Mouse (Mus musculus) v-Abl transformed pro-B cells (cell line): ENCODE data around the gene Mgll.

ENCODE experiments used
- in situ Hi-C, 2 experiments: fragments of 400-800 bp; cut with MboI; formaldehyde crosslinking; loops; one replicate each; pipeline ENCODE4 v1.15.1; 2025; ENCODE audit not compliant: unreplicated experiment in 2 of 2

Gene Mgll

DNA sequence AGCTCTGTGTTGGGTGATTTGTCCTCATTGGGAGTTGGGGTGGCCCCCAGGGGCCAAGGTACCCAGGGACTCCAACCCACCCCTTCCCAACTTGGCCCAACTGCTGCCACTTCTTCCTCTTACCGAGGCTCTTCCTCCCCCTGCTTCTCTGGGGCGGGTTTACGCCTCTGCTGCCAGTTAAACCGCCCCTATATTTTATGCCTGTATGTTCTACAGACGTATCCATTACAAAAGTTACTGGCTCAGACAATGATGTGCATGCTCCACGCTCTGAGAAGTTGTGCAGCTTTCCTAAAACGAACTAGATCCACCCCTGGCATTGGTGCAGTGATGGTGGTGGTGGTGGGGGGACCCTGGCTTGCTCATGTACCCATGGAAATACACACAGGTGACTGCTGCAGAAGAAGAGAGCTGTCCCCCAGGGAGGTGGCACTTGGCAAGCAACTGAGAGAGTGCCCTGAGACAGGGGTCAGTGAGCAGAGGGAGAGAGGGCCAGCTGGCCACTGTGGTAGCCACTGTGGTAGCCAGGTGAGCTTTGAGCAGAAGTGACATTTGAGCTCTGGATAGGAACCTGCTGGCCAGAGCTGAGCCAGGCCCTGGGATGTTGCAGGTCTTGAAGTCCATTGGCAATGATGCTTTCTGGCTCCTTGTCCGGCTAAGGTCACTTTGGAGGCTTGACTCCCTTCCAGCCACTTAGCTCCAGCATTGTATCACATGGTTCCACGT, 18.2 kb downstream of the Mgll start:
- in situ Hi-C loops: no loop called here

DNA sequence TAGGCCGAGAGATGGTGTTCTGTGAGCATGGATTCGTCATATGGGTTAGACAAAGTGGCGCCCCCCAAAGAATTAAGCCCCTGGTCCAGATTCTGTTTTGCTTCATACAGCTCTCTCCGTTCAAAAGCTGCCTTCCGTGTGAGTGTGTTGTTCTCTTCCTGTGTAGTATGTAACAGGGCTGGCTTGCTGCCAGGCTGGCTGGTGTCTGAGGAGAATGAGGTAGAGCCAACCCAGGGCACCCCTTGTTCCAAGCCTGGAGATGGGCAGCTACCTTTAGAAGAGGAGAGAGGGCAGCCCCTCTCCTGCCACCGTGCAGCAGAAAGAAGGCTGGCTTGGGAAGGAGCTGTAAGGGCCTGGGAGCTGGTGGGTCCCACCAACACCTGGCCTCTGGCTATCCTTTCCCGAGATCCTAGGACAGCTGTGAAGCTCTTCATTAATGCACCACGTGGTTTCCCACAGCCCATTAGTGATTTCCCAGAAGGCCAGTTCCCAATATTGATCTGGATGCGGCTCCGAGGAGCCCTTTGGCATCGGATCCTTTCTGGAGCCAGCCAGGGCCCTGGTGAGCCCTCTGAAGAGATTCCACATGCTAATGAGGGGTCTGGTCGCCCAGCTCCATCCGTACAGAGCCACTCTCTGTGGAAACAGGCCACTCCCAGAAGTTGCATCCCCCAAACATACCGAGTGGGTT, 19.5 kb downstream of the Mgll start:
- in situ Hi-C loops: no loop called here

- in situ Hi-C loops: no loop called here
Measured at GRCm38 (mm10) chr6:88745027-88745426, 20.8 kb downstream of the Mgll start.

DNA sequence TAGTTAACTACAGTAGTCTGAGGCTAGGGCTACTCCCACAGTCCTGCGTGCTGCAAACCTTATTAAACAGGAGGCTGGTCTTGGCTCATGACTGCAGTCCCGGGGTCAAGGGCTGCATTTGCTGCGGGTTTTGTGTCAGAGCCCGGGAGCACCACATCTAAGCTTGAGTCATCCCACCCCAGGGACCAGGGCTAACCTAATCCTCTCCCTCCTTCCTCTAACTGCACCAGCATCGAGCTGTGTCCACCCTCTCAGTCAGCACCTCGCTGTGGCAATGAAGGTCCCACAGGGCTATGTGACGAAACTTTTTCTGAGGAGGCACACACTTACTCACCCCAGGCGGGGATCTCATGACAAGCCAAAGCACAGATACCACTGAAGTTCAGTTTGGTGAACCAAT, 22.1 kb downstream of the Mgll start:
- in situ Hi-C loops: no loop called here

DNA sequence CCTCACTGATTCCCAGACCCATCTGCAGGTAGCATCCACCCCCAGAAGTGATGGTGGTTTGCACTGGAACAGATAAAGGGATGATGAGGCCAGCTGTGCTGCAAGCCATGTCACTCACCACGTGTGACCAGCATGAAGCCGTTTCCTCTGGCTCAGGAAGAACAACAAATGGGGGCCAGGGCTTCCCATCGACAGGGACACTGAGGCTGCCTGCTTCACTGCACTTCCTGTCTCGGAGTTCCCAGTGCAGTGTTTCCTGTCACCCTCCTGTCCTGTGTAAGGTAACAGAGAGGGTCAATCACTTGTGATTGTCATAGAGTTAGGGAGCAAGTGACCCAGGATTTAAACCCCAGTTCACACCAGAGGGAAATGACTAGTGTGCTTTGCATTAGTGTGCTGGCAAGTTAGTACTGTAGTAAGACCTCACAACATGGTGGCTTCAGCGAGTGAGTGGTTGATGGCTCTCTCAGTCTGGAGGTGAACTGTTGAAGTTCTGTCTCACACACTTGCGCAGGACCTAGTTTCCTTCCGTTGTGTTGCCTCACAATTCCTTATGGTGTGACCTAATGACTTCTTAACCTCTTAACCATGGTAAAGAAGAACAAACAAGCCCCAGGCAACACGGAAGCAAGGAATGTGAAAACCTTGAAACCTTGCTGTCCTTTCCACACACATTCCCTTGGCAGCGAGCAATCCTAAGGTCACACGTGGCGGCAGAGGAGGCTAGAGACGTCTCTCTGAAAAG, 23.3 kb downstream of the Mgll start:
- in situ Hi-C loops: no loop called here

- in situ Hi-C loops: no loop called here
Measured at GRCm38 (mm10) chr6:88750884-88751283, 26.7 kb downstream of the Mgll start.

DNA sequence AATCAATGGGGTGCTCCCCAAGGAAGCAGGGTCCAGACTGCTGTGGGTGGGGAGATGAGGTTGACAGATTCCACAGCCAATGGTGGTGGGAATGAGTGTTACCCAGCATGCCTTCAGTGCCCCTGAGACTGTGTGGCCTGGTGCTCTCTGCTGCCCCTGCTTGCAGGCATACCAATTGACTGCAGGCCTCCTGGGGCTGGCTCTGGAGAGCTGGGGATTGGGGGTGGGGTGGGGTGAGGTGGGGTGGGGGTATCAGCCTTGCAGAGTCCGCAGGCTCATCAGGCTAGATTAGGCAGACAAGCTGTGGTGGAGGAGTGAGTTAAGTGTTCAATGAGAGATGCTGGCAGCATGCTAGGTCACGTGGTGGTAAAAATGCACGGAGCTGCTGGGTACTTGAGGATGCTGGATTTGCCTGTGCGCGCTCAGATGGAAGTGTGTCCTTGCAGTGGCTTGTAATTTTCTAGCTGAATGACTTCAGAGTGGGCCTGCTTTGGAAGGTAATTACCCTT, 28.6 kb downstream of the Mgll start:
- in situ Hi-C loops: no loop called here

DNA sequence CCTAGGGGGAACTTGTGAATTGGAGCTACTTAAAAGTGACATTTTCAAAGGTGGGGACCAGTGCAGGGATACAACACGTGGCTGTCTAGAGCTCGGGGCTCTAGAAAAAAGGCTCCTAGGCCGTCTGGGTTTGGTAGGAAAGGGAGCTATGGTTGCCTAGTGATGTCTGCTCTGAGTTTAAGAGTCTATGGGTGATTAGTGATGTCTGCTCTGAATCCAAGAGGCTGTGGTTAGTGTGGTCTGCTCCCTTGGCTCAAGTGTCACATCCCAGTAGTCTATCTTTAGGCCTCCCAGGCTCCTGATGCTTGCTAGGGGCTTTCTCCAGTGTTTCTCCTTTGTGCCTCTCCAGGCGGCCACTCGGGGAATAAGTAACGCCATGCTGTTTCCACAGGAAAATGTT, 29.4 kb downstream of the Mgll start:
- in situ Hi-C loops: no loop called here

- in situ Hi-C loops: no loop called here
Measured at GRCm38 (mm10) chr6:88756992-88757391, 32.8 kb downstream of the Mgll start.

GRCm38 (mm10) chr6:88758074-88758473, 33.9 kb downstream of the Mgll start:
- in situ Hi-C loops: no loop called here

- in situ Hi-C loops: no loop called here
Measured at GRCm38 (mm10) chr6:88758568-88759522, 34.6 kb downstream of the Mgll start.

DNA sequence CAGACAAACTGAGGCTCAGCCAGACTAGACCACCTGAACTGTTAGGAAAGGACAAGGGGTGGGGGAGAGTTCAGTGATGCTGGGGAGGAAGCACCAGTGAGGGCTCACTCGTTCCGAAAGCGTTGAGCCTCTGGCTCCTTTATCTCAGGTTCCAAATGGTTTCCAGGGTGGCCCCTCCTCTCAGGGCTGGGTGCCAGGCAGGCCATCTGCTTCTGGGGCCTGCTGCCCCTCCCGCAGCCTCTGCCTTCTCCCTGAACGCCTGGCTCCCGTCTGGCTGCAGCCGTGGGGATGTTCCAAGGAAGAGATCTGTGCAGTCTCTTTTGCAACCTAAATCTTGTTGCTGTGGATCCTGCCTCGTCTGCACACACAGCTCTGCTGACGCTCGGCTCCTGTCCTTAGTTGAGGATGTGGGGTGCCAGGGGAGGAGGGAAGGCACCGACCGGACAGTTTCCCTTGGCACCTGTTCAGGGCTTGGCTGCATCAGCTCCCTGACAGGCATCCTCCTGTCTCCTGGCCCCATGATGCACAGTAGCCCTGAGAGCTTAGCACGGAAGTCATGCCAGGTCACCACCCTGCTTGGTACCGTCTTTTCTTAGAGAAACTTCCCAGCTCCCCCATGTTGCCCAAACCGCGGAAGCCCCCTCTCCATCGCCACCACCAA, 35.7 kb downstream of the Mgll start:
- in situ Hi-C loops: no loop called here

DNA sequence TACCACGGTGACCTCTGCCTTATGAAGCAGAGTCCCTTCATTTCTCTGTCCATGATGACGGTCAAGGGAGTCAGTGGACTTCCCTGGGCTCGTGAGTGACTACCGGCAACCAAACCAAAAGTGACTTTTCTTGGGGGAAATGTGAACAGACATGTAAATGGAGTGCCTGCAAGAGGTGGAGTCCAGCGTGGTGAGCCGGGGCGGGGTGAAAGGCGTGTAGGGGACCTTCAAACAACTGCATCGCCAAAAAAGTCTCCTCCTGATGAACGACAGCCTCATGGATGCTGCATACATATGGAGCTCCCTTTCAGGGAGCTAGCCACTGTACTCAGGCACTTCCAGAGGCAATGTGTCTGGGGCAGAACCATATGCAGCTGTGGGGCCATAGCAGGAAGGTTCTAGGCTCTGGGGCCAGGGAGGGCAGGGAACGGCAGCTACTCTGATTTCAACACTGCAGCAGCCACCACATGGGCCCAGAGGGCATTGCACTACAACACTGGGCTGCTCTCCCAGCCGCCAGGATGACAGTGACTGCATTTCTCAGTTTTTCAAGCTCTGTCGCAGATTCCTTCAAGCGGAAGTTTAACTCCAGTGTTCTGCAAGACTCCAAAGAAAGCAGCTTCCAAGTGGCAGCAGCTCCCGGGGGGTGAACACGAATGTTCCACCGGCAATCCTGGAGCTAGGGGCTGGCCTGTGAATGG, 36.9 kb downstream of the Mgll start:
- in situ Hi-C loops: no loop called here

DNA sequence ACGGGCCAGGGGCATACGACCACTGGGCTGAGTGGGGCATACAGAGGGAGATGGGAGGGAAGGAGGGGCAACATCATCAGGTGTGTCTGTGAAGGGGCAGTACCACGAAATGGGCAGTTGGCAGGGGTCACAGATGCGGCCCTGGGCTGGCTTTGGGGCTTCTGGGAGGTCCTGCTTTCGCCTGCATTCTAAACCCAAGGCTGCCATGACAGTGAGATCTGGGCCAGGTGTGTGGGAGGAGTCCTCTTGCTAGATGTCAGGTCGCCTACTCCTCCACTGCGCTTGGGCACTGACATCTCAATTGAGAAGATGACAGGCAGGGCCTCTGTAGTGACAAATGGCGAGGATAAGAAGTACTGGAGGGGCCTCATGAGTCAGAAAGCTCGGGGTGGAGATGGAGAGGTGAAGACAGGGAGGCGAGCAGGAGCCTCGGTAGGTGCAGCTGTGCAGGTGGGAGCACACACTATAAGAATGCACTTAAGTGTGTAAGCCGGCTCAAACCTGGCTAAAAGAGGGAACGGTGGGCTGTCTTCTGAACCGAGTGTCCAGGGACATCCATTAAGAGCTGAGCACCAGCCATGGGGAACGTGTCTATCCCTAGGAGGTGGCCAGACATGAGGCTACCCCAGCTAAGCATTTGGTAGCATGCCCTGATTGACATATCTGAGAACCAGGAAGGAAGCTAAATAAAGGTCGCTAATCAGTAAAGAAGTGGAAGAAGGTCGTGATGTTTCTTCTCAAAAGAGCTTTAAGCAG, 37.6 kb downstream of the Mgll start:
- in situ Hi-C loops: no loop called here

DNA sequence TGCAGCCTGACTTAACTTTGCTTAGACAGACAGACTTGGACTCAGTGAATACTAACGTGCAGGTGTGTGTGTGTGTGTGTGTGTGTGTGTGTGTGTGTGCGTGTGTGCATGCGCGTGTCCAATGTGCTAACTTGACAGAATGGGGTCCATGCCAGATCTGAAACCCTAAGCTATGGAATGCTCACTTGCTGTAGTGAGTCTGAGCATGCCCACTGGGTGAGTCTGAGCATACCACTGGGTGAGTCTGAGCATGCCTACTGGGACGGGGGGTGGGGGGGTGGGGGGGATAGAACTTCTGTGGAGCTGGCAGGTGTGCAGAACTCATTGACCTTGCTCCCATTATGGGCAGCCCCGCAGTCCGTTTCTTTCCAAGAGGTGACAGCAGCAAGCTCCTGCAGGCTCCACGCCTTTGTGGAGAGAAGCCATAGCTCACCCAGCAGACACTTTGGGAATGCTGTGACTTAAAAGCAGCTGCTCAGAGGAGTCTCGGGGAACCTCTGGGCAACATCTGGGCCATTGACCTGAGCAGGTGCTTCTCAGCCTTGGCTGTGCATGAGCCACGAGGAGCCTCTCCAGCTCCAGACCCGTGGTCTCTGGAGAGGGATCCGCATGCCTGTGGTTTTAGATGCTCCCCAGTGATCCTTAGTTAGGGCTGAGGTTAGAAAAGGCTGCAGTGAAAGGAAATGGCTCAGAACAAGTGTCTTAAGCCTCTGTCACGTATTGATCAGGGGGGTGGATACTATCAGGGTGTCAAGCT, 38.4 kb downstream of the Mgll start:
- in situ Hi-C loops: no loop called here

- in situ Hi-C loops: no loop called here
Measured at GRCm38 (mm10) chr6:88763518-88764077, 39.4 kb downstream of the Mgll start.

GRCm38 (mm10) chr6:88764281-88764680, 40.1 kb downstream of the Mgll start:
- in situ Hi-C loops: no loop called here
